Comparison of ENCODE assay signal across 13 mouse cellular contexts in the genomic region with DNA sequence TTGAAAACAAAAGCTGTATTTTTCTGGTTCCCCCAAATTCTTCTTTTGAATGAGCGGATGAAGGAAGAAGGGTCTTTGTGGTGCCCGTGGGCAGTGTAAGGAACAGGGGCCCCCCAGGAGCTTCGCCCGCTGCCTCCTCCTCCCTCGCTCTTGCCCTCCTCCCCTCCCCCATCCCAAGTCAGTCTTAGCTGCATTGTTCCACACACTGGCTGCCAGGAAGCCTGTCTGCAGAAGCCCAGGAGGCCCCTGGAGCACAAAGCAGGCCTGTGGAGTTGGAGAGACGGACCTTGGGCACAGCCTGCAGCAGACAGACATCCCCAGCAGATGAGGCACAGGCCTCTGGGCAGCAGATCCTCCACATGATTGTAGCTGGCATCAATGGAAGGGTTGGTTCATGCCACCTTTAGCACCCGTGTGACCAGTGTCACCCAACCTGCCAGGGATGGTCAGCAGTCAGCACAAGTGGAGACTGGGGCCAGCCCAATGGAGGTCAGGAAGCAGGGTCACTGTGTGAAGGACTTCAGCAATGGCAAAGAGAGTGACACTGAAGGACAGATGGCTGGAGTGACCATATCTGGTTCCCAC. TPM values are rescaled to one million over a fixed set of nuclear protein-coding genes. Genes with fewer than 3 reads are reported as not detected.
A peak's percentile ranks its signal among the peaks of the same experiment; 100 is the strongest.
DNase-seq lines count a peak whose midpoint lies in the region; ATAC-seq and TF ChIP-seq lines count a peak whose summit lies in the region.
"Had no signal": no experiment of that assay in that cellular context is flagged by ENCODE, and none has a peak within 500 bp of the region (broad histone marks: within the 10 kb centered on the region; RNA-seq: fewer than 3 reads in every experiment).

No protein-coding gene starts in this region.

- H3K36me3 ChIP-seq in forebrain, embryonic 12.5 days (replicated peaks) = no peaks in the 10 kb centered on the region
- H3K36me3 ChIP-seq in forebrain, embryonic 13.5 days (ENCODE audit: poor library complexity, severe bottlenecking) = no peaks in the 10 kb centered on the region
- no peaks in the 10 kb centered on the region for H3K36me3 ChIP-seq in neural tube, embryonic 15.5 days
- no peaks in the 10 kb centered on the region for H3K36me3 ChIP-seq in limb, embryonic 14.5 days (ENCODE audit: control insufficient read depth, insufficient read depth, low read length)
- H3K36me3 ChIP-seq: G1E had no signal

- H3K4me1 ChIP-seq in forebrain, embryonic 12.5 days = peaks cover 25% of the 10 kb centered on the region
- H3K4me1 ChIP-seq in forebrain, embryonic 13.5 days = peaks cover 16% of the 10 kb centered on the region
- H3K4me1 ChIP-seq in neural tube, embryonic 15.5 days = peaks cover 8% of the 10 kb centered on the region
- H3K4me1 ChIP-seq in limb, embryonic 14.5 days (ENCODE audit: control insufficient read depth, insufficient read depth, low read length) = peaks cover 8% of the 10 kb centered on the region

- ATAC-seq in forebrain, embryonic 12.5 days (ENCODE audit: low FRiP score) = no peak
- no peak for ATAC-seq in forebrain, embryonic 13.5 days
- ATAC-seq in neural tube, embryonic 15.5 days (ENCODE audit: low FRiP score) = no peak
- no peak for ATAC-seq in limb, embryonic 14.5 days (ENCODE audit: low FRiP score, low read depth)
- ATAC-seq: activated CD4-positive, CD25-positive, alpha-beta regulatory T cell, adult 4 months had no signal

- H3K27me3 ChIP-seq in forebrain, embryonic 12.5 days = no peaks in the 10 kb centered on the region
- no peaks in the 10 kb centered on the region for H3K27me3 ChIP-seq in forebrain, embryonic 13.5 days
- H3K27me3 ChIP-seq in neural tube, embryonic 15.5 days (replicated peaks) = no peaks in the 10 kb centered on the region
- H3K27me3 ChIP-seq in limb, embryonic 14.5 days (ENCODE audit: control insufficient read depth, insufficient read depth, low read length) = no peaks in the 10 kb centered on the region

- 14% methylated on average over 7 of the region's 7 CpGs for WGBS in forebrain, embryonic 12.5 days
- WGBS in forebrain, embryonic 13.5 days = 14% methylated on average over 7 of the region's 7 CpGs
- 23% methylated on average over 7 of the region's 7 CpGs for WGBS in neural tube, embryonic 15.5 days
- WGBS in limb, embryonic 14.5 days = 64% methylated on average over 7 of the region's 7 CpGs

- no peak for TF ChIP-seq POLR2A in limb, embryonic 14.5 days (IDR thresholded peaks at IDR 0.05; ENCODE audit: borderline replicate concordance, extremely low read depth, insufficient read depth, insufficient read length)

- 0 out of 2 replicates have a peak overlapping the region, but pooled peaks have one; percentile 33 for H3K9ac ChIP-seq in forebrain, embryonic 12.5 days
- no peak overlapping the region for H3K9ac ChIP-seq in forebrain, embryonic 13.5 days
- no peak overlapping the region for H3K9ac ChIP-seq in neural tube, embryonic 15.5 days (replicated peaks)
- no peak overlapping the region for H3K9ac ChIP-seq in limb, embryonic 14.5 days (ENCODE audit: low read depth, low read length, severe bottlenecking)
- H3K9ac ChIP-seq: liver, embryonic 14.5 days had no signal

- no peak overlapping the region for H3K4me3 ChIP-seq in forebrain, embryonic 12.5 days (replicated peaks)
- H3K4me3 ChIP-seq in forebrain, embryonic 13.5 days = no peak overlapping the region
- no peak overlapping the region for H3K4me3 ChIP-seq in neural tube, embryonic 15.5 days (replicated peaks)
- no peak overlapping the region for H3K4me3 ChIP-seq in limb, embryonic 14.5 days (replicated peaks; ENCODE audit: low read length)

- no peaks in the 10 kb centered on the region for H3K9me3 ChIP-seq in forebrain, embryonic 12.5 days
- 0 out of 2 replicates have a peak, but pooled peaks cover 6% of the 10 kb centered on the region for H3K9me3 ChIP-seq in forebrain, embryonic 13.5 days (replicated peaks)
- no peaks in the 10 kb centered on the region for H3K9me3 ChIP-seq in neural tube, embryonic 15.5 days (replicated peaks)
- H3K9me3 ChIP-seq in limb, embryonic 14.5 days (ENCODE audit: control insufficient read depth, low read length) = no peaks in the 10 kb centered on the region; the same call in 1 of the 2 replicates

- peak overlapping the region; percentile 71; the same call in 1 of the 2 replicates for H3K27ac ChIP-seq in forebrain, embryonic 12.5 days
- H3K27ac ChIP-seq in forebrain, embryonic 13.5 days = no peak overlapping the region
- no peak overlapping the region for H3K27ac ChIP-seq in neural tube, embryonic 15.5 days (replicated peaks)
- peak overlapping the region; percentile 70 for H3K27ac ChIP-seq in limb, embryonic 14.5 days (replicated peaks; ENCODE audit: low read depth, low read length)
- H3K27ac ChIP-seq: liver, embryonic 14.5 days had no signal

- H3K4me2 ChIP-seq in forebrain, embryonic 12.5 days = peak overlapping the region; percentile 19; the same call in 1 of the 2 replicates
- H3K4me2 ChIP-seq in forebrain, embryonic 13.5 days = no peak overlapping the region
- no peak overlapping the region for H3K4me2 ChIP-seq in neural tube, embryonic 15.5 days
- H3K4me2 ChIP-seq in limb, embryonic 14.5 days (replicated peaks; ENCODE audit: low read depth, low read length, severe bottlenecking) = no peak overlapping the region

- DNase-seq in neural tube, embryonic 10.5 days (ENCODE audit: extremely low spot score, low spot score) = peak; percentile 38
- DNase-seq in limb, embryonic 14.5 days (ENCODE audit: low spot score) = no peak
- DNase-seq in right cerebral cortex, postnatal 14 days = no peak
- no peak for DNase-seq in frontal cortex, postnatal 25 days (ENCODE audit: low spot score in 2 of 2)
- no peak for DNase-seq in left cerebral cortex, adult 11 months (ENCODE audit: low spot score)
- DNase-seq: cerebellum, postnatal 25 days; kidney, adult 9 months had no signal

RNA-seq across cellular contexts. Expression of gene Megf6, which starts 27.9 kb away (rescaled TPM):
- 19.9 and 21.7 TPM in 2 replicates for polyA plus RNA-seq in forebrain, embryonic 12.5 days (2016; fragmentation: Nextera tagmentation; extraction: Ambion mirVana)
- polyA plus RNA-seq in forebrain, embryonic 13.5 days (2015; fragmentation: Nextera tagmentation; extraction: Ambion mirVana) = 5.8 and 8.1 TPM in 2 replicates
- polyA plus RNA-seq in neural tube, embryonic 15.5 days (2015; fragmentation: Nextera tagmentation; extraction: Ambion mirVana) = 10.7 and 11.7 TPM in 2 replicates
- 81.1 and 107 TPM in 2 replicates for polyA plus RNA-seq in limb, embryonic 14.5 days (2012; rRNA removed)
- 99.9 and 103 TPM in 2 replicates for polyA plus RNA-seq in limb, embryonic 14.5 days (2014; fragmentation: Nextera tagmentation; extraction: Ambion mirVana)
- polyA plus RNA-seq: activated CD4-positive, CD25-positive, alpha-beta regulatory T cell, adult 4 months had no signal

RNA-seq across cellular contexts. Expression of gene Tprgl, which starts 38.0 kb away (rescaled TPM):
- polyA plus RNA-seq in forebrain, embryonic 12.5 days (2016; fragmentation: Nextera tagmentation; extraction: Ambion mirVana) = 127 and 131 TPM in 2 replicates
- 130 and 134 TPM in 2 replicates for polyA plus RNA-seq in forebrain, embryonic 13.5 days (2015; fragmentation: Nextera tagmentation; extraction: Ambion mirVana)
- polyA plus RNA-seq in neural tube, embryonic 15.5 days (2015; fragmentation: Nextera tagmentation; extraction: Ambion mirVana) = 181 and 193 TPM in 2 replicates
- 95.7 and 106 TPM in 2 replicates for polyA plus RNA-seq in limb, embryonic 14.5 days (2012; rRNA removed)
- polyA plus RNA-seq in limb, embryonic 14.5 days (2014; fragmentation: Nextera tagmentation; extraction: Ambion mirVana) = 156 and 157 TPM in 2 replicates

RNA-seq across cellular contexts. Expression of gene Wrap73, which starts 56.3 kb away (rescaled TPM):
- 52.0 and 54.6 TPM in 2 replicates for polyA plus RNA-seq in forebrain, embryonic 12.5 days (2016; fragmentation: Nextera tagmentation; extraction: Ambion mirVana)
- polyA plus RNA-seq in forebrain, embryonic 13.5 days (2015; fragmentation: Nextera tagmentation; extraction: Ambion mirVana) = 59.2 and 61.4 TPM in 2 replicates
- 41.9 and 43.2 TPM in 2 replicates for polyA plus RNA-seq in neural tube, embryonic 15.5 days (2015; fragmentation: Nextera tagmentation; extraction: Ambion mirVana)
- polyA plus RNA-seq in limb, embryonic 14.5 days (2012; rRNA removed) = 37.9 and 47.7 TPM in 2 replicates
- polyA plus RNA-seq in limb, embryonic 14.5 days (2014; fragmentation: Nextera tagmentation; extraction: Ambion mirVana) = 38.2 and 45.3 TPM in 2 replicates

RNA-seq across cellular contexts. Expression of gene Trp73, which starts 58.5 kb away (rescaled TPM):
- 9.0 and 9.1 TPM in 2 replicates for polyA plus RNA-seq in forebrain, embryonic 12.5 days (2016; fragmentation: Nextera tagmentation; extraction: Ambion mirVana)
- 5.2 and 5.9 TPM in 2 replicates for polyA plus RNA-seq in forebrain, embryonic 13.5 days (2015; fragmentation: Nextera tagmentation; extraction: Ambion mirVana)
- polyA plus RNA-seq in neural tube, embryonic 15.5 days (2015; fragmentation: Nextera tagmentation; extraction: Ambion mirVana) = 0.04 and 0.17 TPM in 2 replicates
- polyA plus RNA-seq in limb, embryonic 14.5 days (2012; rRNA removed) = 2.2 TPM in 2 replicates
- 2.6 and 2.9 TPM in 2 replicates for polyA plus RNA-seq in limb, embryonic 14.5 days (2014; fragmentation: Nextera tagmentation; extraction: Ambion mirVana)
- polyA plus RNA-seq: activated CD4-positive, CD25-positive, alpha-beta regulatory T cell, adult 4 months; G1E had no signal

Comparison
In these comparisons a context has a peak if more than half of its experiments do, and no peak if none do; other contexts are left out.
1. H3K27ac ChIP-seq: peak in forebrain, embryonic 12.5 days (single experiment) and limb, embryonic 14.5 days (single experiment); none in forebrain, embryonic 13.5 days (single experiment) and neural tube, embryonic 15.5 days (single experiment).